Mouse (Mus musculus) megakaryocyte, embryonic 14.5 days (primary cell): ENCODE measurements around the gene Sox9.

Experiments used
- FLI1 ChIP-seq: IDR thresholded peaks from 2 replicates; pipeline ENCODE4 v1.6.1; 2012; ENCODE audit warnings: low read length, inconsistent platforms, mixed read lengths
- GATA1 ChIP-seq: IDR thresholded peaks from 3 replicates; pipeline ENCODE4 v1.6.1; 2012; ENCODE audit warnings: mixed read lengths, low read length, inconsistent platforms, borderline replicate concordance

GRCm38 (mm10) chr11:112821536-112821935, 39.5 kb downstream of the Sox9 start:
- TF ChIP-seq GATA1 (no peak), FLI1 (no peak)
